Mouse (Mus musculus): ENCODE measurements around the gene Rpa3.

DNA sequence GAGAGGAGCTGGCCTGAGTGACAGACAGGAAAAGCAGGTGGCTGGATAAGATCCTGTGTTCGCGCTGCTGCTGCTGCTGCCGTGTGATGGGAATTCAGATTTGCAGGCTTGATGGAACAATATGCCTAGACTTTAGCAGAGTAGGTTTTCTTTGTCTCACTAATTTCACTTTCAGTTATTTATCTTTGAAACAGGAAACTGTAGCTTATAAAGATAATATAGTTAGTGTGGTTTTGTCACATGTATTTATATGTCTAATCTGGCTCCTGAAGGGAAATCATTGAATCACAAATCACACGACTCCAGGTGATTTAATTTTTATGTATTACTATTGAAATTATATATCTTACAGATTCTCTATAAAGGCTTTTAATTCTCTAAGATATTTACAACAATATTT, 24.3 kb upstream of the Rpa3 start:
- TF ChIP-seq MAFK (IDR thresholded peaks at IDR 0.05; ENCODE audit: insufficient read depth, low read depth, low read length) (no peak), CHD2 (IDR thresholded peaks at IDR 0.05; ENCODE audit: low read depth, low read length) (no peak), ZNF384 (IDR thresholded peaks at IDR 0.05; ENCODE audit: low read depth, low read length) (no peak), ZC3H11A (IDR thresholded peaks at IDR 0.05; ENCODE audit: borderline replicate concordance, low read depth, low read length) (no peak)

Data from ES-E14 (cell line).